Mouse (Mus musculus) MEL (cell line): ENCODE data around the gene Wfdc12.

Experiments used
- CHD2 ChIP-seq: IDR thresholded peaks from 2 replicates; pipeline ENCODE4 v1.6.1; 2011; ENCODE audit warnings: low read length, improper control_type of control experiment
- CTCF ChIP-seq, 3 experiments: IDR thresholded peaks in 2 of 3; conservative IDR thresholded peaks in 1 of 3; 2 replicates each; pipeline ENCODE4 v1.5.1; 2011 to 2012; ENCODE audit warnings: low read length in 3 of 3, low read depth in 2 of 3, mild to moderate bottlenecking in 2 of 3, improper control_type of control experiment in 1 of 3, inconsistent platforms in 1 of 3, mixed read lengths in 1 of 3, moderate library complexity in 1 of 3; ENCODE audit not compliant: control insufficient read depth in 1 of 3, insufficient read depth in 1 of 3, poor library complexity in 1 of 3, severe bottlenecking in 1 of 3
- EP300 ChIP-seq, 2 experiments: IDR thresholded peaks; 2 replicates each; pipeline ENCODE4 v1.6.1; 2011; ENCODE audit warnings: improper control_type of control experiment in 2 of 2, low read length in 2 of 2, low read depth in 1 of 2, mild to moderate bottlenecking in 1 of 2
- HCFC1 ChIP-seq: IDR thresholded peaks from 2 replicates; pipeline ENCODE4 v1.6.1; 2012; ENCODE audit warnings: low read depth, mild to moderate bottlenecking, inconsistent platforms, low read length, improper control_type of control experiment, moderate library complexity
- JUND ChIP-seq: IDR thresholded peaks from 2 replicates; pipeline ENCODE4 v1.6.1; 2011; ENCODE audit warnings: low read depth, mild to moderate bottlenecking, improper control_type of control experiment, low read length
- POLR2A ChIP-seq, 2 experiments: IDR thresholded peaks; 2 replicates each; pipeline ENCODE4 v1.6.1; 2011 to 2012; ENCODE audit warnings: low read length in 2 of 2, mild to moderate bottlenecking in 2 of 2, control low read depth in 1 of 2, improper control_type of control experiment in 1 of 2, low read depth in 1 of 2, moderate library complexity in 1 of 2; ENCODE audit not compliant: control insufficient read depth in 1 of 2, insufficient read depth in 1 of 2, poor library complexity in 1 of 2
- POLR2AphosphoS2 ChIP-seq: IDR thresholded peaks from 2 replicates; pipeline ENCODE4 v1.6.1; 2011; ENCODE audit warnings: low read length, improper control_type of control experiment
- POLR2AphosphoS5 ChIP-seq: IDR thresholded peaks from 2 replicates; pipeline ENCODE4 v1.6.1; 2012; ENCODE audit warnings: low read depth, borderline replicate concordance, mild to moderate bottlenecking, inconsistent platforms, low read length, moderate library complexity, mixed read lengths
- RAD21 ChIP-seq: IDR thresholded peaks from 2 replicates; pipeline ENCODE4 v1.6.1; 2011; ENCODE audit warnings: mild to moderate bottlenecking, low read depth, low read length, improper control_type of control experiment
- RCOR1 ChIP-seq: IDR thresholded peaks from 2 replicates; pipeline ENCODE4 v1.6.1; 2012; ENCODE audit warnings: low read depth, mild to moderate bottlenecking, inconsistent platforms, low read length, improper control_type of control experiment
- ZC3H11A ChIP-seq: IDR thresholded peaks from 2 replicates; pipeline ENCODE4 v1.6.1; 2012; ENCODE audit warnings: low read depth, mild to moderate bottlenecking, inconsistent platforms, low read length, improper control_type of control experiment

GRCm38 (mm10) chr2:164158838-164159237 is 31.6 kb downstream of the Wfdc12 start:
- TF ChIP-seq POLR2AphosphoS2 (no peak), CTCF (IDR thresholded peaks at IDR 0.05 in 2 of 3, conservative IDR thresholded peaks at IDR 0.05 in 1 of 3; ENCODE audit: control insufficient read depth in 1 of 3, insufficient read depth in 1 of 3, low read depth in 2 of 3, low read length in 3 of 3, poor library complexity in 1 of 3, severe bottlenecking in 1 of 3) (no peak), HCFC1 (no peak), EP300 (IDR thresholded peaks at IDR 0.05; ENCODE audit: low read depth in 1 of 2, low read length in 2 of 2) (no peak), POLR2A (IDR thresholded peaks at IDR 0.05; ENCODE audit: control insufficient read depth in 1 of 2, insufficient read depth in 1 of 2, low read depth in 1 of 2, low read length in 2 of 2, poor library complexity in 1 of 2) (no peak), JUND (no peak), CHD2 (no peak), ZC3H11A (no peak), RCOR1 (no peak), POLR2AphosphoS5 (no peak), RAD21 (no peak)
